Comparison of ENCODE assay signal across 8 mouse cellular contexts in the genomic region with DNA sequence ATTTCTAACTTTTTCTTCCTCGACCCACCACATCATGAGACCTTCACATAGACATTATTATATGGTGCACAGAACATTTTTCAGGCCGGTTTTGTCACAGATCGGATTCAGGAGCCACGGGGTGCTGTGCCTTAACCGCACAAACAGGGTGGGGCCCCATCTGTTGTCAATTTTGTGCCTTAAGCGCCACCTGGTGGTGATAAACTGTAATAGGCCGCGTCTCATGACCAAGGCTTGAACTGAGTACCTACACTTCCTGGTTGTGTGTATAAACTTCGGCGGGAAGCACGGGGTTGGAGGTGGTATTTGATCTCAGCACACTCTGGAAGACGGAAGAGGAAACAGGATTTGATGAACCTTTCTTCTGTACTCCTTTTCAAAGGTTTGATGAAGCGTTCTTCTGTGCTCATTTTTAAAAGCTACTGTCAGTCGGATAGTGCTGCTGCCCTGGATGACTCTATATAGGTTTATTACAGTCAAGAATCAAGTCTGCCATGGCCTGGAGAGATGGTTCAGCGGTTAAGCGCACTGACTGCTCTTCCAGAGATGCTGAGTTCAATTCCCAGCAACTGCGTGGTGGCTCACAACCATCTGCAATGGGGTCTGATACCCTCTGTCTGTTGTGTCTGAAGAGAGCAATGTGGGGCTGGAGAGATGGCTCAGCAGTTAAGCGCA. TPM values are rescaled to one million over a fixed set of nuclear protein-coding genes. Genes with fewer than 3 reads are reported as not detected.
DNase-seq lines count a peak whose midpoint lies in the region; ATAC-seq and TF ChIP-seq lines count a peak whose summit lies in the region.

No protein-coding gene starts in this region.

- H3K4me1 ChIP-seq in cerebellum, adult 2 months (ENCODE audit: control insufficient read depth, insufficient read depth, low read length): peaks cover 3% of the 10 kb centered on the region; the same call in 1 of the 2 replicates
- no peaks in the 10 kb centered on the region for H3K4me1 ChIP-seq in forebrain, postnatal 0 days (ENCODE audit: insufficient read depth)
- no peaks in the 10 kb centered on the region for H3K4me1 ChIP-seq in lung, embryonic 14.5 days (ENCODE audit: insufficient read depth)

- peak overlapping the region; percentile 29; the same call in 1 of the 2 replicates for H3K27ac ChIP-seq in cerebellum, adult 2 months (ENCODE audit: insufficient read depth, low read length)
- no peak overlapping the region for H3K27ac ChIP-seq in forebrain, postnatal 0 days (ENCODE audit: low read depth, low read length)
- peak overlapping the region; percentile 54; the same call in 1 of the 2 replicates for H3K27ac ChIP-seq in layer of hippocampus, adult 2 months
- H3K27ac ChIP-seq in lung, embryonic 14.5 days (ENCODE audit: low read depth): no peak overlapping the region

- H3K9ac ChIP-seq in forebrain, postnatal 0 days: no peak overlapping the region
- 0 out of 2 replicates have a peak overlapping the region, but pooled peaks have one; percentile 4 for H3K9ac ChIP-seq in lung, embryonic 14.5 days

- ATAC-seq in forebrain, postnatal 0 days: peak; percentile 96
- peak; percentile 95 for ATAC-seq in lung, embryonic 14.5 days (ENCODE audit: insufficient read depth)
- peak; percentile 99 for ATAC-seq in neutrophil, adult 5-6 weeks (ENCODE audit: extremely low read depth, insufficient number of reproducible peaks, low FRiP score, poor library complexity, severe bottlenecking)

- WGBS in cerebellum, adult 2 months: 11% methylated on average over 18 of the region's 18 CpGs
- 14% methylated on average over 18 of the region's 18 CpGs for WGBS in forebrain, postnatal 0 days
- WGBS in lung, embryonic 14.5 days: 13% methylated on average over 18 of the region's 18 CpGs

- no peak for TF ChIP-seq POLR2A in cerebellum, adult 2 months (IDR thresholded peaks at IDR 0.05; ENCODE audit: borderline replicate concordance, insufficient read depth, low read length)

- no peaks in the 10 kb centered on the region for H3K27me3 ChIP-seq in cerebellum, adult 2 months (ENCODE audit: control insufficient read depth, insufficient read depth, low read length)
- no peaks in the 10 kb centered on the region for H3K27me3 ChIP-seq in forebrain, postnatal 0 days (ENCODE audit: insufficient read depth, low read length)
- no peaks in the 10 kb centered on the region for H3K27me3 ChIP-seq in lung, embryonic 14.5 days (ENCODE audit: insufficient read depth, low read length)

- no peaks in the 10 kb centered on the region for H3K36me3 ChIP-seq in forebrain, postnatal 0 days (ENCODE audit: insufficient read depth)
- no peaks in the 10 kb centered on the region for H3K36me3 ChIP-seq in lung, embryonic 14.5 days (ENCODE audit: insufficient read depth)

- H3K4me3 ChIP-seq in cerebellum, adult 2 months (replicated peaks; ENCODE audit: insufficient read depth, low read depth, low read length): peak overlapping the region; percentile 17
- 0 out of 2 replicates have a peak overlapping the region, but pooled peaks have one; percentile 1 for H3K4me3 ChIP-seq in forebrain, postnatal 0 days (ENCODE audit: low read depth, low read length)
- peak overlapping the region; percentile 9; the same call in 1 of the 2 replicates for H3K4me3 ChIP-seq in layer of hippocampus, adult 2 months
- H3K4me3 ChIP-seq in lung, embryonic 14.5 days (ENCODE audit: low read depth, low read length): peak overlapping the region; percentile 12

- H3K9me3 ChIP-seq in forebrain, postnatal 0 days (ENCODE audit: low read length): no peaks in the 10 kb centered on the region
- H3K9me3 ChIP-seq in lung, embryonic 14.5 days (ENCODE audit: low read depth, low read length): no peaks in the 10 kb centered on the region

- peak; percentile 96 for DNase-seq in MEL-GATA-1-ER (ENCODE audit: extremely low read depth, low read depth)
- peak; percentile 89 to 92 for DNase-seq in cerebellum, adult 2 months
- DNase-seq in forebrain, postnatal 0 days: peak; percentile 92
- DNase-seq in heart, postnatal 4 days: peak; percentile 91
- DNase-seq in layer of hippocampus, adult 2 months (ENCODE audit: low spot score in 2 of 2): peak; percentile 85 to 88
- peak; percentile 96 for DNase-seq in lung, embryonic 14.5 days
- peak; percentile 75 for DNase-seq in testis, postnatal 14 days (ENCODE audit: low spot score)

- peak overlapping the region; percentile 22 for H3K4me2 ChIP-seq in forebrain, postnatal 0 days (ENCODE audit: low read depth)
- H3K4me2 ChIP-seq in lung, embryonic 14.5 days: peak overlapping the region; percentile 54

- peak; percentile 88 for TF ChIP-seq CTCF in cerebellum, adult 2 months (IDR thresholded peaks at IDR 0.05; ENCODE audit: borderline replicate concordance, insufficient read depth, low read depth, low read length)
- peak; percentile 92 for TF ChIP-seq CTCF in forebrain, postnatal 0 days (IDR thresholded peaks at IDR 0.05; ENCODE audit: low read depth)
- peak; percentile 97 for TF ChIP-seq CTCF in layer of hippocampus, adult 2 months (conservative IDR thresholded peaks at IDR 0.05)
- peak; percentile 93 for TF ChIP-seq CTCF in lung, embryonic 14.5 days (IDR thresholded peaks at IDR 0.05; ENCODE audit: low read depth)

RNA-seq across cellular contexts. Expression of gene Esyt1, which starts 10.7 kb away (rescaled TPM):
- polyA plus RNA-seq in cerebellum, adult 2 months (2012; rRNA removed): 36.3 and 37.3 TPM in 2 replicates
- 9.9 and 14.8 TPM in 2 replicates for total RNA-seq in forebrain, postnatal 0 days (2014; rRNA removed)
- 4.4 and 5.3 TPM in 2 replicates for polyA plus RNA-seq in forebrain, postnatal 0 days (2015; fragmentation: Nextera tagmentation; extraction: Ambion mirVana)
- total RNA-seq in heart, postnatal 4 days (2021): 10 to 100 TPM; 28.4 to 31.3 TPM
- total RNA-seq in layer of hippocampus, adult 2 months (2021): 1 to 10 TPM; 5.5 TPM
- polyA plus RNA-seq in lung, embryonic 14.5 days (2014; fragmentation: Nextera tagmentation; extraction: Ambion mirVana): 21.5 and 23.0 TPM in 2 replicates
- 158 and 160 TPM in 2 replicates for total RNA-seq in neutrophil, adult 5-6 weeks (2017)

RNA-seq across cellular contexts. Expression of gene Zc3h10, which starts 11.2 kb away (rescaled TPM):
- polyA plus RNA-seq in cerebellum, adult 2 months (2012; rRNA removed): 15.4 and 18.7 TPM in 2 replicates
- total RNA-seq in forebrain, postnatal 0 days (2014; rRNA removed): 15.0 and 20.6 TPM in 2 replicates
- 12.7 and 12.8 TPM in 2 replicates for polyA plus RNA-seq in forebrain, postnatal 0 days (2015; fragmentation: Nextera tagmentation; extraction: Ambion mirVana)
- 1 to 10 TPM; 6.9 to 8.3 TPM for total RNA-seq in heart, postnatal 4 days (2021)
- 10 to 100 TPM; 12.2 to 14.3 TPM for total RNA-seq in layer of hippocampus, adult 2 months (2021)
- 11.0 and 14.5 TPM in 2 replicates for polyA plus RNA-seq in lung, embryonic 14.5 days (2014; fragmentation: Nextera tagmentation; extraction: Ambion mirVana)
- total RNA-seq in neutrophil, adult 5-6 weeks (2017): 36.2 and 37.9 TPM in 2 replicates

RNA-seq across cellular contexts. Expression of gene Rpl41, which starts 12.7 kb away (rescaled TPM):
- 1,271 and 1,490 TPM in 2 replicates for polyA plus RNA-seq in cerebellum, adult 2 months (2012; rRNA removed)
- 877 and 1,605 TPM in 2 replicates for total RNA-seq in forebrain, postnatal 0 days (2014; rRNA removed)
- polyA plus RNA-seq in forebrain, postnatal 0 days (2015; fragmentation: Nextera tagmentation; extraction: Ambion mirVana): 2,439 and 3,234 TPM in 2 replicates
- total RNA-seq in heart, postnatal 4 days (2021): 1,000 to 10,000 TPM; 2,410 to 2,531 TPM
- 1,000 to 10,000 TPM; 1,438 to 1,486 TPM for total RNA-seq in layer of hippocampus, adult 2 months (2021)
- 4,697 and 4,895 TPM in 2 replicates for polyA plus RNA-seq in lung, embryonic 14.5 days (2014; fragmentation: Nextera tagmentation; extraction: Ambion mirVana)
- total RNA-seq in neutrophil, adult 5-6 weeks (2017): 1,707 and 2,029 TPM in 2 replicates

RNA-seq across cellular contexts. Expression of gene Pa2g4, which starts 29.4 kb away (rescaled TPM):
- 69.2 and 73.5 TPM in 2 replicates for polyA plus RNA-seq in cerebellum, adult 2 months (2012; rRNA removed)
- 119 and 122 TPM in 2 replicates for total RNA-seq in forebrain, postnatal 0 days (2014; rRNA removed)
- 128 and 135 TPM in 2 replicates for polyA plus RNA-seq in forebrain, postnatal 0 days (2015; fragmentation: Nextera tagmentation; extraction: Ambion mirVana)
- 10 to 100 TPM; 81.9 to 82.5 TPM for total RNA-seq in heart, postnatal 4 days (2021)
- total RNA-seq in layer of hippocampus, adult 2 months (2021): 10 to 100 TPM; 61.4 to 64.4 TPM
- polyA plus RNA-seq in lung, embryonic 14.5 days (2014; fragmentation: Nextera tagmentation; extraction: Ambion mirVana): 240 and 244 TPM in 2 replicates
- 47.6 and 55.1 TPM in 2 replicates for total RNA-seq in neutrophil, adult 5-6 weeks (2017)

RNA-seq across cellular contexts. Expression of gene Myl6b, which starts 37.9 kb away (rescaled TPM):
- polyA plus RNA-seq in cerebellum, adult 2 months (2012; rRNA removed): 28.9 and 36.1 TPM in 2 replicates
- total RNA-seq in forebrain, postnatal 0 days (2014; rRNA removed): 23.7 and 31.4 TPM in 2 replicates
- polyA plus RNA-seq in forebrain, postnatal 0 days (2015; fragmentation: Nextera tagmentation; extraction: Ambion mirVana): 4.5 and 4.8 TPM in 2 replicates
- 1 to 10 TPM; 3.7 TPM for total RNA-seq in heart, postnatal 4 days (2021)
- 10 to 100 TPM; 18.5 to 21.1 TPM for total RNA-seq in layer of hippocampus, adult 2 months (2021)
- 3.0 and 4.4 TPM in 2 replicates for polyA plus RNA-seq in lung, embryonic 14.5 days (2014; fragmentation: Nextera tagmentation; extraction: Ambion mirVana)
- 0.58 and 2.0 TPM in 2 replicates for total RNA-seq in neutrophil, adult 5-6 weeks (2017)

Comparison
In these comparisons a context has a peak if more than half of its experiments do, and no peak if none do; other contexts are left out.
1. H3K27ac ChIP-seq: peak in cerebellum, adult 2 months (single experiment) and layer of hippocampus, adult 2 months (single experiment); none in forebrain, postnatal 0 days (single experiment) and lung, embryonic 14.5 days (single experiment).
2. Peak in every context shown above with its lines, with median percentiles within 50 percentile points of each other: DNase-seq, H3K4me3 ChIP-seq, CTCF ChIP-seq and ATAC-seq.